Mouse (Mus musculus): ENCODE data around the gene Chka. TPM values are rescaled to one million over a fixed set of nuclear protein-coding genes. Genes with fewer than 3 reads are reported as not detected.

Chka gene
- total and polyA plus RNA-seq, 3 experiments, result 7.6 to 13.0 (median 10.1) TPM

- TF ChIP-seq ETS1 (conservative IDR thresholded peaks at IDR 0.05; ENCODE audit: low read depth, low read length), result no peak
- no peak for TF ChIP-seq SIN3A (IDR thresholded peaks at IDR 0.05; ENCODE audit: low read length)
- peaks cover 59 to 92% of the 10 kb centered on the region in 2 experiments for H3K36me3 ChIP-seq (replicated peaks in 1 of 2; ENCODE audit: control insufficient read depth in 1 of 2, insufficient read depth in 1 of 2, low read length in 1 of 2)
- no peaks in the 10 kb centered on the region for H3K4me1 ChIP-seq (ENCODE audit: control insufficient read depth in 1 of 2, insufficient read depth in 2 of 2)
- no peaks in the 10 kb centered on the region for H3K27me3 ChIP-seq (replicated peaks)
- no peaks in the 10 kb centered on the region for H3K9me3 ChIP-seq (replicated peaks; ENCODE audit: low read length)
- H3K4me3 ChIP-seq (replicated peaks in 1 of 3; ENCODE audit: low read depth in 2 of 3, low read length in 2 of 3, poor library complexity in 1 of 3), result no peak overlapping the region
- H3K27ac ChIP-seq (ENCODE audit: insufficient read depth, low read depth), result no peak overlapping the region
- dilution Hi-C loops (cut with MboI; ENCODE audit: extremely low pct_ligation_motif_present, extremely low pct_unique_long_range_greater_than_20kb, low sequenced_read_pairs) (no loop called here), in situ Hi-C loops (cut with MboI; ENCODE audit: low pct_ligation_motif_present, low pct_unique_long_range_greater_than_20kb, low sequenced_read_pairs) (no loop called here)
- no peak overlapping the region for H3K4me2 ChIP-seq (ENCODE audit: insufficient read depth, low read depth, poor library complexity, severe bottlenecking)
- DNase-seq (ENCODE audit: extremely low read depth), result no peak
- H3K9ac ChIP-seq (ENCODE audit: insufficient read depth, low read depth), result no peak overlapping the region
- H3K79me2 ChIP-seq (replicated peaks; ENCODE audit: control insufficient read depth, extremely low read depth, insufficient read depth, poor library complexity, severe bottlenecking), result no peaks in the 10 kb centered on the region
These were observed 46.0 kb upstream of the Chka start for GRCm38 (mm10) chr19:3805526-3805925.

GRCm38 (mm10) chr19:3810536-3811233 is 40.9 kb upstream of the Chka start:
- dilution Hi-C loops (cut with MboI; ENCODE audit: extremely low pct_ligation_motif_present, extremely low pct_unique_long_range_greater_than_20kb, low sequenced_read_pairs), result no loop called here
- peaks cover 45 to 86% of the 10 kb centered on the region in 2 experiments for H3K36me3 ChIP-seq (replicated peaks in 1 of 2; ENCODE audit: control insufficient read depth in 1 of 2, insufficient read depth in 1 of 2, low read length in 1 of 2)

GRCm38 (mm10) chr19:3814461-3814860 is 37.1 kb upstream of the Chka start:
- no peak overlapping the region for H3K9ac ChIP-seq (ENCODE audit: insufficient read depth, low read depth)
- no peak overlapping the region for H3K4me3 ChIP-seq (replicated peaks in 1 of 3; ENCODE audit: low read depth in 2 of 3, low read length in 2 of 3, poor library complexity in 1 of 3)
- in situ Hi-C loops (cut with MboI; ENCODE audit: low pct_ligation_motif_present, low pct_unique_long_range_greater_than_20kb, low sequenced_read_pairs), result no loop called here
- no peaks in the 10 kb centered on the region for H3K4me1 ChIP-seq (ENCODE audit: control insufficient read depth in 1 of 2, insufficient read depth in 2 of 2)
- peaks cover 27 to 62% of the 10 kb centered on the region in 2 experiments for H3K36me3 ChIP-seq (replicated peaks in 1 of 2; ENCODE audit: control insufficient read depth in 1 of 2, insufficient read depth in 1 of 2, low read length in 1 of 2)
- dilution Hi-C loops (cut with MboI; ENCODE audit: extremely low pct_ligation_motif_present, extremely low pct_unique_long_range_greater_than_20kb, low sequenced_read_pairs), result no loop called here
- no peak overlapping the region for H3K4me2 ChIP-seq (ENCODE audit: insufficient read depth, low read depth, poor library complexity, severe bottlenecking)
- no peaks in the 10 kb centered on the region for H3K27me3 ChIP-seq (replicated peaks)
- DNase-seq (ENCODE audit: extremely low read depth), result no peak
- no peaks in the 10 kb centered on the region for H3K9me3 ChIP-seq (replicated peaks; ENCODE audit: low read length)
- no peaks in the 10 kb centered on the region for H3K79me2 ChIP-seq (replicated peaks; ENCODE audit: control insufficient read depth, extremely low read depth, insufficient read depth, poor library complexity, severe bottlenecking)
- TF ChIP-seq CHD2 (IDR thresholded peaks at IDR 0.05; ENCODE audit: low read length) (no peak), MAZ (IDR thresholded peaks at IDR 0.05; ENCODE audit: low read depth, low read length) (no peak), MXI1 (IDR thresholded peaks at IDR 0.05; ENCODE audit: low read depth, low read length) (no peak), CTCF (conservative IDR thresholded peaks at IDR 0.05 in 1 of 2, IDR thresholded peaks at IDR 0.05 in 1 of 2; ENCODE audit: low read depth in 2 of 2, low read length in 2 of 2) (no peak), IRF4 (IDR thresholded peaks at IDR 0.05; ENCODE audit: low read depth, low read length) (no peak), TCF12 (IDR thresholded peaks at IDR 0.05; ENCODE audit: low read depth, low read length) (no peak), SIN3A (IDR thresholded peaks at IDR 0.05; ENCODE audit: low read length) (no peak), NRF1 (IDR thresholded peaks at IDR 0.05; ENCODE audit: low read depth, low read length) (no peak), MAFK (IDR thresholded peaks at IDR 0.05; ENCODE audit: insufficient replicate concordance, low read length) (no peak), TBP (conservative IDR thresholded peaks at IDR 0.05; ENCODE audit: low read depth, low read length) (no peak), MEF2A (IDR thresholded peaks at IDR 0.05; ENCODE audit: borderline replicate concordance, low read depth, low read length) (no peak), NELFE (IDR thresholded peaks at IDR 0.05; ENCODE audit: low read depth, low read length) (no peak), JUND (conservative IDR thresholded peaks at IDR 0.05; ENCODE audit: low read depth, low read length) (no peak), UBTF (IDR thresholded peaks at IDR 0.05; ENCODE audit: low read depth, low read length) (no peak), JUN (IDR thresholded peaks at IDR 0.05; ENCODE audit: insufficient read depth, low read depth, low read length) (no peak)
- H3K27ac ChIP-seq (ENCODE audit: insufficient read depth, low read depth), result no peak overlapping the region

More at GRCm38 (mm10) chr19:3810536-3811233, 40.9 kb upstream of the Chka start:
- Histone ChIP-seq H3K4me2 (ENCODE audit: insufficient read depth, low read depth, poor library complexity, severe bottlenecking) (no peak overlapping the region), H3K9me3 (replicated peaks; ENCODE audit: low read length) (no peaks in the 10 kb centered on the region), H3K79me2 (replicated peaks; ENCODE audit: control insufficient read depth, extremely low read depth, insufficient read depth, poor library complexity, severe bottlenecking) (no peaks in the 10 kb centered on the region), H3K4me1 (ENCODE audit: control insufficient read depth in 1 of 2, insufficient read depth in 2 of 2) (no peaks in the 10 kb centered on the region), H3K4me3 (replicated peaks in 1 of 3; ENCODE audit: low read depth in 2 of 3, low read length in 2 of 3, poor library complexity in 1 of 3) (no peak overlapping the region), H3K9ac (ENCODE audit: insufficient read depth, low read depth) (no peak overlapping the region), H3K27me3 (replicated peaks) (no peaks in the 10 kb centered on the region), H3K27ac (ENCODE audit: insufficient read depth, low read depth) (no peak overlapping the region)
- TF ChIP-seq HCFC1 (IDR thresholded peaks at IDR 0.05; ENCODE audit: low read depth, low read length), result no peak
- TF ChIP-seq MAFK (IDR thresholded peaks at IDR 0.05; ENCODE audit: insufficient replicate concordance, low read length), result no peak
- TF ChIP-seq CTCF (conservative IDR thresholded peaks at IDR 0.05 in 1 of 2, IDR thresholded peaks at IDR 0.05 in 1 of 2; ENCODE audit: low read depth in 2 of 2, low read length in 2 of 2), result no peak
- TF ChIP-seq RAD21 (IDR thresholded peaks at IDR 0.05; ENCODE audit: low read depth, low read length), result no peak
- TF ChIP-seq CHD1 (IDR thresholded peaks at IDR 0.05; ENCODE audit: low read depth, low read length), result no peak
- TF ChIP-seq UBTF (IDR thresholded peaks at IDR 0.05; ENCODE audit: low read depth, low read length), result no peak
- no peak for TF ChIP-seq MXI1 (IDR thresholded peaks at IDR 0.05; ENCODE audit: low read depth, low read length)
- no peak for TF ChIP-seq ELF1 (IDR thresholded peaks at IDR 0.05; ENCODE audit: low read depth, low read length)
- no peak for TF ChIP-seq TBP (conservative IDR thresholded peaks at IDR 0.05; ENCODE audit: low read depth, low read length)
- no peak for TF ChIP-seq ETS1 (conservative IDR thresholded peaks at IDR 0.05; ENCODE audit: low read depth, low read length)
- TF ChIP-seq GABPA (IDR thresholded peaks at IDR 0.05; ENCODE audit: insufficient replicate concordance, low read depth, low read length), result no peak
- TF ChIP-seq MAX (IDR thresholded peaks at IDR 0.05; ENCODE audit: low read length), result no peak
- TF ChIP-seq MAZ (IDR thresholded peaks at IDR 0.05; ENCODE audit: low read depth, low read length), result no peak
- no peak for TF ChIP-seq JUND (conservative IDR thresholded peaks at IDR 0.05; ENCODE audit: low read depth, low read length)
- TF ChIP-seq KAT2A (IDR thresholded peaks at IDR 0.05; ENCODE audit: insufficient replicate concordance, low read length), result no peak
- no peak for TF ChIP-seq POLR2A (IDR thresholded peaks at IDR 0.05; ENCODE audit: low read depth, low read length)
- no peak for TF ChIP-seq IRF4 (IDR thresholded peaks at IDR 0.05; ENCODE audit: low read depth, low read length)
- TF ChIP-seq MEF2A (IDR thresholded peaks at IDR 0.05; ENCODE audit: borderline replicate concordance, low read depth, low read length), result no peak
- DNase-seq (ENCODE audit: extremely low read depth), result no peak
- in situ Hi-C loops (cut with MboI; ENCODE audit: low pct_ligation_motif_present, low pct_unique_long_range_greater_than_20kb, low sequenced_read_pairs), result no loop called here
